Mouse (Mus musculus): Measurements from ENCODE around the gene Aqp11. TPM values are rescaled to one million over a fixed set of nuclear protein-coding genes. Genes with fewer than 3 reads are reported as not detected.
A peak's percentile ranks its signal among the peaks of the same experiment; 100 is the strongest.

Aqp11 gene
- polyA plus RNA-seq, 1 experiment from 2014 or later: 2.5 TPM

DNA sequence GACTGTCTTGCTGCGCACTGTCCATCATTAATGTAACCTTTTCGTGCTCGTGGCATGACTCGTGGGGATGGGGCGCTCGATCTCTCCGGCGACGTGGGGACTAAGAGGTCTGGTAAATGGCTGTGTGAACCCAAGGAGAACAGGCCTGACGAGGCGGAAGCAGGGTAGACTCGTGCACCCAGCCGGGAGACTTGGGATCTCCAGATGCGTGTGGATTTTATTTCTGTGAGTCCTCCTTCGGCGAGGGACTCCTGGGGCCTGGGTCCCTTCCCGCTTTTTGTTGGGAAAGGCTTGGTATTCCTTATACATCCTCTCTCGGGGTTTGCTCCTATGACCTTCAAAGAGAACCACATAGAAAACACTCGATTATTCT, 42.0 kb downstream of the Aqp11 start:
- no peaks in the 10 kb centered on the region for H3K27me3 ChIP-seq
- H3K27ac ChIP-seq: peak overlapping the region; percentile 87
- 0 out of 2 replicates have a peak, but pooled peaks have one; percentile 56 for ATAC-seq (ENCODE audit: insufficient number of reproducible peaks, low FRiP score, low TSS enrichment, low read depth)
- peak overlapping the region; percentile 99 for H3K4me3 ChIP-seq
- peak overlapping the region; percentile 52 for H3K4me2 ChIP-seq
- peaks cover 12% of the 10 kb centered on the region for H3K36me3 ChIP-seq
- no peaks in the 10 kb centered on the region for H3K9me3 ChIP-seq
- peak overlapping the region; percentile 86 for H3K9ac ChIP-seq
- H3K4me1 ChIP-seq: peaks cover 6% of the 10 kb centered on the region
- 38% methylated on average over 19 of the region's 19 CpGs for WGBS

- no peak for ATAC-seq (ENCODE audit: insufficient number of reproducible peaks, low FRiP score, low TSS enrichment, low read depth)
- 95% methylated on average over 1 of the region's 1 CpGs for WGBS
Measured at GRCm38 (mm10) chr7:97695441-97695840, 42.6 kb downstream of the Aqp11 start.

DNA sequence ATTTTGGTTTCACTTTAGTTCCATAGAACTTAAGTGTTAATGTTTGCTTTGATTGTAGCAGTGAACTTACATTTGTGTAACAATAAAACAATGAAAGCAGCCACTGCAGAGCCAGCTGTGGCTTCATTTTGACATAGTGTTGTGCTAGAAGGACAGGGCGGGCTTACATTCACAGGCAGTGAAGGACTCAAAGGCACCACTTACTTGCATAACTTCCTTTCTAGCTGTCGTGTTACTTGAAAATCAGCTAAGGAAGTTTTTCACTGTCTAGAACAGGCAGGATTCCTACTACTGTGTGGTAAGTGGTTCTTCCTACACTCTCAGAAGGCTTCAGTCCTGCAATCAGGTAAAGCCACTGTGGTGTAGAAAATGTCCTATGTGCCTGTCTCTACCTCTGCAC, 50.3 kb downstream of the Aqp11 start:
- no peak for ATAC-seq (ENCODE audit: insufficient number of reproducible peaks, low FRiP score, low TSS enrichment, low read depth)
- no peak overlapping the region for H3K27ac ChIP-seq
- H3K4me2 ChIP-seq: no peak overlapping the region
- H3K9me3 ChIP-seq: no peaks in the 10 kb centered on the region
- H3K4me1 ChIP-seq: no peaks in the 10 kb centered on the region
- no peaks in the 10 kb centered on the region for H3K27me3 ChIP-seq
- H3K9ac ChIP-seq: no peak overlapping the region
- peaks cover 30% of the 10 kb centered on the region for H3K36me3 ChIP-seq
- 88% methylated on average over 2 of the region's 2 CpGs for WGBS
- no peak overlapping the region for H3K4me3 ChIP-seq

More at GRCm38 (mm10) chr7:97695441-97695840, 42.6 kb downstream of the Aqp11 start:
- peaks cover 12% of the 10 kb centered on the region for H3K36me3 ChIP-seq
- no peaks in the 10 kb centered on the region for H3K9me3 ChIP-seq
- H3K9ac ChIP-seq: no peak overlapping the region
- H3K27me3 ChIP-seq: no peaks in the 10 kb centered on the region
- H3K4me1 ChIP-seq: peaks cover 6% of the 10 kb centered on the region
- no peak overlapping the region for H3K27ac ChIP-seq
- H3K4me2 ChIP-seq: 0 out of 2 replicates have a peak overlapping the region, but pooled peaks have one; percentile 52
- H3K4me3 ChIP-seq: no peak overlapping the region

DNA sequence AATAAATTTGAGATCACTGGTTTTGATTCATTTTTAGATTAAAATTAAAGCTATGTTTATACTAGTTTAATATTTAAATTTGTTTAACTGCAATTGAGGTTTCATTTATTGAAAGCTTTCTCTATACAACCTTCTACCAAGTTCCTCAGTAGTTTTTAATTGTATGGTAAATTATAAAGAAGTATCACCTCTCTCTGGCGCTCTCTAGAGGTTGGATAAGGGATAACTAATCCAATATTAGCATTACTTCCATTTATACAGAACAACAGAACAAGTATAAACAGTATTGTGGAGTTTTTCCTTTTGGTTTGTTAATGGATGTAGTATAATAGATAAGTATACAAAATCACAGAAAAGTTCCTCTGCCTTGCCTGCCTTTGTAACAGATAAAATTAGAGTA, 58.9 kb downstream of the Aqp11 start:
- Histone ChIP-seq H3K27me3 (no peaks in the 10 kb centered on the region), H3K4me3 (no peak overlapping the region), H3K4me1 (no peaks in the 10 kb centered on the region), H3K4me2 (no peak overlapping the region), H3K9ac (no peak overlapping the region), H3K36me3 (peaks cover 53% of the 10 kb centered on the region), H3K9me3 (no peaks in the 10 kb centered on the region), H3K27ac (no peak overlapping the region)
- ATAC-seq (ENCODE audit: insufficient number of reproducible peaks, low FRiP score, low TSS enrichment, low read depth): no peak
- 23% methylated on average over 1 of the region's 1 CpGs for WGBS

Other genes starting within 250 kb of the Aqp11 start
- 72.2 and 97.0 TPM in 2 replicates for gene Aamdc, start 158.8 kb downstream of the Aqp11 start, polyA plus RNA-seq (2015; fragmentation: Nextera tagmentation; extraction: Ambion mirVana)
- gene Rsf1, start 158.4 kb downstream of the Aqp11 start, polyA plus RNA-seq (2015; fragmentation: Nextera tagmentation; extraction: Ambion mirVana): 19.7 and 22.8 TPM in 2 replicates
- 175 and 177 TPM in 2 replicates for gene Clns1a, start 41.7 kb downstream of the Aqp11 start, polyA plus RNA-seq (2015; fragmentation: Nextera tagmentation; extraction: Ambion mirVana)
- gene Pak1, start 50.3 kb upstream of the Aqp11 start, polyA plus RNA-seq (2015; fragmentation: Nextera tagmentation; extraction: Ambion mirVana): 16.6 and 19.9 TPM in 2 replicates
- gene Gdpd4, start 181.7 kb upstream of the Aqp11 start, polyA plus RNA-seq (2015; fragmentation: Nextera tagmentation; extraction: Ambion mirVana): not detected in 2 replicates